Mouse (Mus musculus): Measurements from ENCODE around the gene Pom121l2. TPM values are rescaled to one million over a fixed set of nuclear protein-coding genes. Genes with fewer than 3 reads are reported as not detected.
A peak's percentile ranks its signal among the peaks of the same experiment; 100 is the strongest.

The Pom121l2 gene
- not detected in 2 replicates for polyA plus RNA-seq (2016; fragmentation: Nextera tagmentation; extraction: Ambion mirVana)

DNA sequence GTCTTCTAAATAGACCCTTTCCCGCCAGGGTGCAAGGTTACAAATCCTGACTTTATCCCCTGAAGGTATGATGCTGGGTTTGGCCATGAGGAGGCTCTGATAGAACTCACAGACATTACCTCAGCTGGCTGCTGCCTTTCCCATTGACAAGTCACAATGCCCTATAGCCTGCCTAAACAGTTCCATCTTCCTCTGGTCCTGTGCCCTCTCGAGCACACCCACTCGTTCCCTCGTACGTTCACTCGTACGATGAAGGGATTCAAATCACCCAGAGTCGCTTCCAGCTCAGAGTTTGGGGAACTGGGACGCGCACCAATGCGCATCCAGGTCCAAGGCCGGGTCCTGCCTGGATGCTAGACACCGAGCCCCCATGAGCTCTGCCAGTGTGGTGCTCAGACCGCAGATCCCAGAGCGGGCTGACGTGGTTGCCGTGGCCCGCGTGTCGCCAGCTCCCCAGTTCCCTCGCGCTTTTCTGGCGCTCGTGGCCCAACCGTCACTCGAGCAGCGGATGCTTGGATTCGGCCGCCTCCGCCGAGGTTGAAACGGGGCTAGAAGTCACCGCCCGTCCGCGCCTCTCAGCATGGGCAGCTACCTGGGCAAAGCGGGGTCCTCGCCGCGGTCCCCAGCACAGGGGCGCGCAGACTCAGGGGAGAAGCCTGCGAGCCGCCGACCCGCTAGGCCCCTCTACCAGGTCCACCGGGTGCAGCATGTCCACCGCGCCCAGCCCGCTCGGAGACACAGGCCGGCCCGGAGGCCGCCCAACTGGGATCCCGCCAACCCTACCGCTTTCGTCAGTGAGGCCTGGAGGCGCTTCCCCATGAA, at the start of gene Pom121l2:
Pom121l2 (plus strand) TSS at position 214 of the 822 bp plus-strand sequence.
- H3K4me3 ChIP-seq, result peak within 1 kb of the TSS; percentile 52
- H3K36me3 ChIP-seq, result no peaks in the 10 kb centered on the region
- peak within 1 kb of the TSS; percentile 70 for H3K4me2 ChIP-seq
- no peak within 1 kb of the TSS for H3K27ac ChIP-seq
- WGBS (ENCODE audit: insufficient replicate concordance), result 1% methylated on average over 58 of the region's 58 CpGs
- ATAC-seq, result no peak
- peak within 1 kb of the TSS; percentile 60; the same call in 1 of the 2 replicates for H3K9ac ChIP-seq
- peaks cover 10% of the 10 kb centered on the region; the same call in 1 of the 2 replicates for H3K4me1 ChIP-seq
- peaks cover 77% of the 10 kb centered on the region for H3K27me3 ChIP-seq (replicated peaks)
- H3K9me3 ChIP-seq (replicated peaks), result no peaks in the 10 kb centered on the region

- peak overlapping the region; percentile 59 for H3K4me2 ChIP-seq
- H3K4me3 ChIP-seq, result peak overlapping the region; percentile 33
- H3K27ac ChIP-seq, result no peak overlapping the region
- no peaks in the 10 kb centered on the region for H3K27me3 ChIP-seq (replicated peaks)
- 33% methylated on average over 6 of the region's 6 CpGs for WGBS (ENCODE audit: insufficient replicate concordance)
- no peaks in the 10 kb centered on the region for H3K9me3 ChIP-seq (replicated peaks)
- no peak for ATAC-seq
- H3K4me1 ChIP-seq, result peaks cover 54% of the 10 kb centered on the region
- no peaks in the 10 kb centered on the region for H3K36me3 ChIP-seq
- peak overlapping the region; percentile 18; the same call in 1 of the 2 replicates for H3K9ac ChIP-seq
Observed at GRCm38 (mm10) chr13:21931740-21932139, 49.3 kb upstream of the Pom121l2 start.

DNA sequence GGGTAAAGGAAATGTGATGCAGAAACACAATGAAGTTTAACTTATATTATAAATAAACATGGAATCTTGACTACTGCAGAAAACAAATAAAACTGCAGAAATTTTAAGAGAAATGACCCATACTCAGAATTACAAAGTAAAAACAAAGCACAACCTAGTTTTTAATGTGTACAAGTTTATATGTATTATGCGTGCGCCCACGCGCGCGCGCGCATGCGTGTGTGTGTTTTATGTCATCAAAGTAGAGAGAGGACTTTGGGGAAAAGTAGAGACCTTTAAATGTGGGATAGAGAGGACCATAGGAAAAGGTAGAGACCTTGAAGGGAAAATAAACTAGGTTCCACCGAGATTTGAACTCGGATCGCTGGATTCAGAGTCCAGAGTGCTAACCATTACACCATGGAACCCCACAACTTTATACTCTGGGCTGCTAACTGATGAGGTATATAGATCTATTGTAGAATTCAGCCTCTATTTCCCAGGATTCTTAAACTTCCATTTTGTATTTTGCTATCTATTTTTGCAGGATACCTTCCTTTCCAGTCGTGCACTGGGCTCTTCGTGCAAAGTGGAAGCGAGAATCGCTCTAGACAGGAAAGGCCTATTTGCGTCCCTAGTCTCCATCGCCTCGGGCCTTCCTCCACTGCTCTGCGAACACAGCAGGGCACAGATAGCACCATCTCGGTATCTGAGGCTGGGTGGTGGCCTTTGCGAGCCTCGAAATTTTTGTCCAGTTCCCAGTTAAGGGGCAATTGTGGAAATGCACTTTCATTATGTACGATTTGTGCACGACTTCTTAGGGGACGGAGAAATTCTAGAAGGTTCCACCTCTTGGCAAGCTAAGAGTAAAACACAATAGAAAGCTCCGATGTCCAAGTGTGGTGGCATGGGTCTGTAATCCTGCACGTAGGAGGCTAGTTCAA, 47.1 kb upstream of the Pom121l2 start:
- no peaks in the 10 kb centered on the region for H3K9me3 ChIP-seq (replicated peaks)
- peaks cover 58% of the 10 kb centered on the region for H3K4me1 ChIP-seq
- H3K9ac ChIP-seq, result peak overlapping the region; percentile 42
- 0 out of 2 replicates have a peak, but pooled peaks have one; percentile 30 for ATAC-seq
- peak overlapping the region; percentile 53 for H3K4me3 ChIP-seq
- WGBS (ENCODE audit: insufficient replicate concordance), result 3% methylated on average over 28 of the region's 28 CpGs
- H3K36me3 ChIP-seq, result no peaks in the 10 kb centered on the region
- H3K27me3 ChIP-seq (replicated peaks), result no peaks in the 10 kb centered on the region
- H3K4me2 ChIP-seq, result peak overlapping the region; percentile 66
- H3K27ac ChIP-seq, result peak overlapping the region; percentile 65

GRCm38 (mm10) chr13:21934982-21935791, 45.8 kb upstream of the Pom121l2 start:
- peak overlapping the region; percentile 61; the same call in 1 of the 2 replicates for H3K27ac ChIP-seq
- H3K27me3 ChIP-seq (replicated peaks), result no peaks in the 10 kb centered on the region
- H3K9me3 ChIP-seq (replicated peaks), result no peaks in the 10 kb centered on the region
- peak overlapping the region; percentile 43; the same call in 1 of the 2 replicates for H3K9ac ChIP-seq
- H3K4me3 ChIP-seq, result peak overlapping the region; percentile 58
- no peak for ATAC-seq
- H3K4me1 ChIP-seq, result peaks cover 51% of the 10 kb centered on the region
- peak overlapping the region; percentile 76 for H3K4me2 ChIP-seq
- 7% methylated on average over 17 of the region's 17 CpGs for WGBS (ENCODE audit: insufficient replicate concordance)
- H3K36me3 ChIP-seq, result no peaks in the 10 kb centered on the region

DNA sequence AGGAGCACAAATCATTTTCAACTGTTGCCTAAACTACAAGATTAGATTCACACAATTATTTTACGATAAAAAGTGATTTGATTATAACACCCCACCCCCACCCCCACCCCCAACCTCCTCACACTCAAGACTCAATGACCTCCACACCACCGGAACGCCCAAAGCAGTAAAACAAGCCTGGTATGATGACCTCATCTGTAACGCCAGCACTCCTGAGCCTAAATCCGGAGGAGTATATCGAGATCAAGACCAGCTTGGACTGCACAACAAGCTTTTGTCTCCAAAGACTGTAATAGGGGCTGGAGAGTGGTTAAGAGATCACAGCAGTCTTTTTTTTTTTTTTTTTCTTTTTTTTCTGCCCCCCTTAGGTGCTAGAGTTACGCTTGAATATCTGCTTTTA, 45.2 kb upstream of the Pom121l2 start:
- no peaks in the 10 kb centered on the region for H3K36me3 ChIP-seq
- peak overlapping the region; percentile 58 for H3K9ac ChIP-seq
- no peaks in the 10 kb centered on the region for H3K9me3 ChIP-seq (replicated peaks)
- ATAC-seq, result no peak
- H3K4me3 ChIP-seq, result peak overlapping the region; percentile 58
- H3K4me2 ChIP-seq, result peak overlapping the region; percentile 76
- peaks cover 48% of the 10 kb centered on the region for H3K4me1 ChIP-seq
- H3K27ac ChIP-seq, result peak overlapping the region; percentile 42
- no peaks in the 10 kb centered on the region for H3K27me3 ChIP-seq (replicated peaks)
- WGBS (ENCODE audit: insufficient replicate concordance), result under 1% methylated on average over 7 of the region's 7 CpGs

DNA sequence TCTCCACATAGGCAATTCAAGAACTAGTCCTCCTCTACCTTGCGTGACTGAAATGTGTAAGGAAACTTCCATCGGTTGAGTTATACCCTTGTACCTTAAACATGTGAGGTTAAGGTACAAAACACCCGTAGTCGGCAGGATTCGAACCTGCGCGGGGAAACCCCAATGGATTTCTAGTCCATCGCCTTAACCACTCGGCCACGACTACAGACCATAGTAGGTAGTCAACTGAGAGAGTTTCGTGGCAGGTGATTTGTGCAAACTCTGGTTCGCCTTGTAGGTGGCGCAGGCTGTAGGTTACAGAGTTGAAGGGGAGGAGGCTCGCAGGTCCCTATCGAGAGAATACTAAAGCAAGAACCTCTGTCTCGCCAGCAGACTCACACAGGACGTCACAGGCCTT, 44.0 kb upstream of the Pom121l2 start:
- Histone ChIP-seq H3K36me3 (no peaks in the 10 kb centered on the region), H3K9ac (peak overlapping the region; percentile 64), H3K27ac (peak overlapping the region; percentile 66), H3K4me1 (peaks cover 42% of the 10 kb centered on the region), H3K27me3 (replicated peaks) (no peaks in the 10 kb centered on the region), H3K9me3 (replicated peaks) (no peaks in the 10 kb centered on the region), H3K4me2 (peak overlapping the region; percentile 76), H3K4me3 (peak overlapping the region; percentile 58)
- ATAC-seq, result peak; percentile 85
- under 1% methylated on average over 17 of the region's 17 CpGs for WGBS (ENCODE audit: insufficient replicate concordance)

- Histone ChIP-seq H3K27ac (0 out of 2 replicates have a peak overlapping the region, but pooled peaks have one; percentile 15), H3K9ac (peak overlapping the region; percentile 44; the same call in 1 of the 2 replicates), H3K4me3 (peak overlapping the region; percentile 62), H3K36me3 (no peaks in the 10 kb centered on the region), H3K9me3 (replicated peaks) (no peaks in the 10 kb centered on the region), H3K4me2 (peak overlapping the region; percentile 83), H3K27me3 (replicated peaks) (no peaks in the 10 kb centered on the region), H3K4me1 (peaks cover 36% of the 10 kb centered on the region)
- peak; percentile 69 for ATAC-seq
- under 1% methylated on average over 19 of the region's 19 CpGs for WGBS (ENCODE audit: insufficient replicate concordance)
Observed at GRCm38 (mm10) chr13:21940213-21940612, 40.8 kb upstream of the Pom121l2 start.

- Histone ChIP-seq H3K9me3 (replicated peaks) (no peaks in the 10 kb centered on the region), H3K4me2 (peak overlapping the region; percentile 83), H3K4me1 (peaks cover 40% of the 10 kb centered on the region), H3K4me3 (peak overlapping the region; percentile 62), H3K27ac (0 out of 2 replicates have a peak overlapping the region, but pooled peaks have one; percentile 15), H3K36me3 (no peaks in the 10 kb centered on the region), H3K27me3 (replicated peaks) (no peaks in the 10 kb centered on the region), H3K9ac (peak overlapping the region; percentile 50; the same call in 1 of the 2 replicates)
- ATAC-seq, result peak; percentile 45
- under 1% methylated on average over 16 of the region's 16 CpGs for WGBS (ENCODE audit: insufficient replicate concordance)
Observed at GRCm38 (mm10) chr13:21940811-21941321, 40.1 kb upstream of the Pom121l2 start.

DNA sequence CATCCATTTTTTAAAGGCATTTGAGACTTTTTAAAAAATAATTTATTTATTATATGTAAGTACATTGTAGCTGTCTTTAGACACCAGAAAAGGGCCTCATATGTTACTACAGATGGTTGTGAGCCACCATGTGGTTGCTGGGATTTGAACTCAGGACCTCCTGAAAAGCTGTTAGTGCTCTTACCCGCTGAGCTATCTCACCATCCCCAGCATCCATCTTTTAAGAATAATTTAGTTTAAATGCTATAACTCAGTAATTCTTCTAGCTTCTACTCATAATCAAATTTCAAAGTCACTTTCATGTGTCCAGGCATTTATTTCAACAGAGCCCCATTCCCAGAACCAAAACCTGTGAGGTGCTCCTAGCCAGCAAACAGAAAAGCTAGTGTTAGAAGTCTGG, 37.4 kb upstream of the Pom121l2 start:
- H3K36me3 ChIP-seq, result no peaks in the 10 kb centered on the region
- no peak overlapping the region for H3K9ac ChIP-seq
- ATAC-seq, result no peak
- no peaks in the 10 kb centered on the region for H3K27me3 ChIP-seq (replicated peaks)
- no peaks in the 10 kb centered on the region for H3K9me3 ChIP-seq (replicated peaks)
- peaks cover 23% of the 10 kb centered on the region for H3K4me1 ChIP-seq
- WGBS (ENCODE audit: insufficient replicate concordance), result 62% methylated on average over 1 of the region's 1 CpGs
- H3K4me3 ChIP-seq, result no peak overlapping the region
- H3K4me2 ChIP-seq, result no peak overlapping the region
- no peak overlapping the region for H3K27ac ChIP-seq

DNA sequence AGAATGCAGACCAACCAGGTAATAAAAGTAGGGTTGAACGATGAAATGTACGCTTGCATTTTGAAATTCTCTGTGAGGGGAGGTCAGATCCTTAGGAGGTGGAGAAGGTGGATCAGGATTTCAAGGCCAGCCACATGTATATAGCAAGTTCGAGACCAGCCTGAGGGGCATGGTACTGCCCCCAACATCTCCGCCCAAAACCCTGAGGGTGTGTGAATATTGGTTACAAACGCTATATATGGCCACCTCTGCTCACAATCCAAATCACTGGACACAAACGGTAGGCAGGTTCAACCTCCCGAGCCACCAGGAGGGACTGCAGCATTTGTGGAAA, 36.4 kb upstream of the Pom121l2 start:
- peak overlapping the region; percentile 73 for H3K9ac ChIP-seq
- H3K36me3 ChIP-seq, result no peaks in the 10 kb centered on the region
- ATAC-seq, result peak; percentile 14
- H3K9me3 ChIP-seq (replicated peaks), result no peaks in the 10 kb centered on the region
- H3K4me3 ChIP-seq, result peak overlapping the region; percentile 78
- no peaks in the 10 kb centered on the region for H3K27me3 ChIP-seq (replicated peaks)
- 1% methylated on average over 7 of the region's 7 CpGs for WGBS (ENCODE audit: insufficient replicate concordance)
- no peak overlapping the region for H3K27ac ChIP-seq
- peaks cover 23% of the 10 kb centered on the region for H3K4me1 ChIP-seq
- peak overlapping the region; percentile 92 for H3K4me2 ChIP-seq
